Mouse (Mus musculus): Measurements from ENCODE around the gene Ankrd10. TPM values are rescaled to one million over a fixed set of nuclear protein-coding genes. Genes with fewer than 3 reads are reported as not detected.
A peak's percentile ranks its signal among the peaks of the same experiment; 100 is the strongest.
"Not testable (repeated sequence)": the region's sequence is repeated elsewhere in the genome, so short reads cannot be mapped to it uniquely, and the experiment has no call there.

The Ankrd10 gene
- polyA plus RNA-seq (2014; fragmentation: Nextera tagmentation; extraction: Ambion mirVana), result 60.3 and 63.1 TPM in 2 replicates

- H3K4me3 ChIP-seq (ENCODE audit: low read depth, low read length), result peak within 1 kb of the TSS; percentile 94
- peak; percentile 97 for ATAC-seq (replicated peaks; ENCODE audit: insufficient number of reproducible peaks, low FRiP score, low TSS enrichment)
- no peaks in the 10 kb centered on the region for H3K9me3 ChIP-seq (replicated peaks; ENCODE audit: control insufficient read depth, low read length)
- peak within 1 kb of the TSS; percentile 98 for H3K9ac ChIP-seq (ENCODE audit: low read depth, low read length)
- H3K4me1 ChIP-seq (ENCODE audit: control insufficient read depth, insufficient read depth, low read length), result peaks cover 23% of the 10 kb centered on the region
- WGBS (ENCODE audit: insufficient replicate concordance), result under 1% methylated on average over 40 of the region's 40 CpGs
- peak within 1 kb of the TSS; percentile 75 for H3K4me2 ChIP-seq
- H3K27me3 ChIP-seq (ENCODE audit: control insufficient read depth, insufficient read depth, low read length), result no peaks in the 10 kb centered on the region
- H3K36me3 ChIP-seq (ENCODE audit: control insufficient read depth, insufficient read depth, low read length), result peaks cover 12% of the 10 kb centered on the region
- H3K27ac ChIP-seq (ENCODE audit: low read depth, low read length), result peak within 1 kb of the TSS; percentile 99
Measured at GRCm38 (mm10) chr8:11635611-11636081, at the start of gene Ankrd10. Gene Ankrd10 (minus strand): TSS chr8:11635757.

DNA sequence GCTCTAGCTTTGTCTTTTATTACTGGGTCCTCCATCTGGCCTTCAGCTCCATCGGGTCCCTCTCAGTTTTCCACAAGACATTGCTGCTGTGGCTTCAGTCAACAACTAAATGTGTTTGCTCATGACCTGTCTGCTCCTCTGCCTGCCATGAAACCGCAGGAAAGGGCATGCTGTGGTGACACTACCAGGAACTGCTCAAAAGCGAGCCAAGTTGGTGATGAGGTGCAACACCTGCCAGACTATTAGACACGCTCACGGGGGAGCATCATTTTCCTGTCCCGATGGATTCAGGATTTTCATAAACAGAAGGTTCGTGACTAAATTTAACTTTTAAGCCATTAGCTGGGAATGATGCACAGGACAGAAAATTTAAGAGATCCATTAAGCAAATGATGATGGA, 49.0 kb upstream of the Ankrd10 start:
- no peak overlapping the region for H3K27ac ChIP-seq (ENCODE audit: low read depth, low read length)
- no peaks in the 10 kb centered on the region for H3K4me1 ChIP-seq (ENCODE audit: control insufficient read depth, insufficient read depth, low read length)
- WGBS (ENCODE audit: insufficient replicate concordance), result 88% methylated on average over 7 of the region's 7 CpGs
- ATAC-seq (replicated peaks; ENCODE audit: insufficient number of reproducible peaks, low FRiP score, low TSS enrichment), result no peak
- no peaks in the 10 kb centered on the region for H3K27me3 ChIP-seq (ENCODE audit: control insufficient read depth, insufficient read depth, low read length)
- no peak overlapping the region for H3K4me2 ChIP-seq
- H3K9me3 ChIP-seq (replicated peaks; ENCODE audit: control insufficient read depth, low read length), result peaks cover 4% of the 10 kb centered on the region; the same call in 1 of the 2 replicates
- no peak overlapping the region for H3K4me3 ChIP-seq (ENCODE audit: low read depth, low read length)
- H3K36me3 ChIP-seq (ENCODE audit: control insufficient read depth, insufficient read depth, low read length), result no peaks in the 10 kb centered on the region
- no peak overlapping the region for H3K9ac ChIP-seq (ENCODE audit: low read depth, low read length)

GRCm38 (mm10) chr8:11668308-11668707, 32.8 kb upstream of the Ankrd10 start:
- Histone ChIP-seq H3K27ac (ENCODE audit: low read depth, low read length) (no peak overlapping the region), H3K4me3 (ENCODE audit: low read depth, low read length) (no peak overlapping the region), H3K9ac (ENCODE audit: low read depth, low read length) (no peak overlapping the region), H3K36me3 (ENCODE audit: control insufficient read depth, insufficient read depth, low read length) (no peaks in the 10 kb centered on the region), H3K9me3 (replicated peaks; ENCODE audit: control insufficient read depth, low read length) (no peaks in the 10 kb centered on the region), H3K27me3 (ENCODE audit: control insufficient read depth, insufficient read depth, low read length) (no peaks in the 10 kb centered on the region), H3K4me1 (ENCODE audit: control insufficient read depth, insufficient read depth, low read length) (no peaks in the 10 kb centered on the region), H3K4me2 (no peak overlapping the region)
- 69% methylated on average over 2 of the region's 2 CpGs for WGBS (ENCODE audit: insufficient replicate concordance)
- ATAC-seq (replicated peaks; ENCODE audit: insufficient number of reproducible peaks, low FRiP score, low TSS enrichment), result no peak

DNA sequence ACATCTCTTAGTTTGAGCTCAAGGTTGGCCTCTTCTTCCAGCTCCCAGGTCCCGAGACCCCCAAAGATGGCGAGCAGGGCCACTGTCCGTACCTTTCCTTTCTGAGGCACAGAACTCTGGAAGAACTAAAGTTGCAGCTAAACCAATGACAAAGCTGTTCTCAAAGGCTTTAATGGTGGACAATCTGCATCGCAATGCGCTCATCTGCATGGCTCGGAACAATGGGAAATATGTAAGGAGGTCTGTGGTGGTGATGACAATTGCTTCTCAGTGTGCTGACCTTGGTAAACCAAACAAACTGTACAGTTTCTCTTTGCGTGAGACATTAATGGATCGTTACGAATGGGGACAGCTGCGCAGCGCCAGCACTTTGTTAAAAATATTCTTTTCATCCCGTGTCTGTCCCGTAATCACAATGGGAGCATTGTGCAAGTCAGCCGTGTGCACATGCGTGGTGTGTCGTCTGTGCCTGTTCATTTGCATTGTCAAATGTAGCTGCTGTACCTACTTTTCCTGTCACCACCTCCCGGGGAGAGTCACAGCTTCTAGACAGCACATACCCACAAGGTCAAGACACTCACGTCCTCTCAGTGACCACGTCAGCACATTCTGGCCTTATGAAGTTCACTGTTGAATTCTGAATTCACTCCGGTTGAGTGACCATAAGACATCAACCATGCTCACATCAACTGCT, 30.6 kb upstream of the Ankrd10 start:
- not testable (repeated sequence) for H3K4me2 ChIP-seq

DNA sequence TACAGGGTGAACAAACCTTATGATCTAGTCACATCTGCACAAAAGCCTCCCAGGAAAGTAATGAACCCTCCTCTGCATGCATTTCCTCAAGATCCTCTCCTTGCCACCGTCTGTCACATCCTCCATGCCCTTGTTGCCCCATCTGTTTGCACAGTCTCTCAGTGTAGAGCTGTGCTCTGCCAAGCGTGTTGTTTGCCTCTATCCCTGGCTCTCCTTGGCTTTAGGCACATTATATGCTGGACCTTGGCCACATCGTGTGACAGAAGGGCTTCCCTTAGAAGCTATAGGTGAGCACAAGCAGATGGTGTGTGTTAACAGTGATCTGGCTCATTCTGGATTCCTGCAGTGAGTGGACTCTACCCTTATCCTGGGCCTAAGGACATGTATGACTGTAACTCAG, 26.4 kb upstream of the Ankrd10 start:
- Histone ChIP-seq H3K4me3 (ENCODE audit: low read depth, low read length) (no peak overlapping the region), H3K4me2 (no peak overlapping the region), H3K36me3 (ENCODE audit: control insufficient read depth, insufficient read depth, low read length) (no peaks in the 10 kb centered on the region), H3K27ac (ENCODE audit: low read depth, low read length) (no peak overlapping the region), H3K27me3 (ENCODE audit: control insufficient read depth, insufficient read depth, low read length) (no peaks in the 10 kb centered on the region; the same call in 1 of the 2 replicates), H3K4me1 (ENCODE audit: control insufficient read depth, insufficient read depth, low read length) (no peaks in the 10 kb centered on the region), H3K9ac (ENCODE audit: low read depth, low read length) (no peak overlapping the region), H3K9me3 (replicated peaks; ENCODE audit: control insufficient read depth, low read length) (no peaks in the 10 kb centered on the region)
- ATAC-seq (replicated peaks; ENCODE audit: insufficient number of reproducible peaks, low FRiP score, low TSS enrichment), result no peak
- 79% methylated on average over 3 of the region's 3 CpGs for WGBS (ENCODE audit: insufficient replicate concordance)

More for the DNA sequence above, 30.6 kb upstream of the Ankrd10 start:
- H3K27me3 ChIP-seq (ENCODE audit: control insufficient read depth, insufficient read depth, low read length); H3K9ac ChIP-seq (ENCODE audit: low read depth, low read length); H3K36me3 ChIP-seq (ENCODE audit: control insufficient read depth, insufficient read depth, low read length); H3K27ac ChIP-seq (ENCODE audit: low read depth, low read length); ATAC-seq (replicated peaks; ENCODE audit: insufficient number of reproducible peaks, low FRiP score, low TSS enrichment); H3K4me3 ChIP-seq (ENCODE audit: low read depth, low read length); H3K4me1 ChIP-seq (ENCODE audit: control insufficient read depth, insufficient read depth, low read length); H3K9me3 ChIP-seq (replicated peaks; ENCODE audit: control insufficient read depth, low read length): not testable (repeated sequence)
- 77% methylated on average over 20 of the region's 20 CpGs for WGBS (ENCODE audit: insufficient replicate concordance)

DNA sequence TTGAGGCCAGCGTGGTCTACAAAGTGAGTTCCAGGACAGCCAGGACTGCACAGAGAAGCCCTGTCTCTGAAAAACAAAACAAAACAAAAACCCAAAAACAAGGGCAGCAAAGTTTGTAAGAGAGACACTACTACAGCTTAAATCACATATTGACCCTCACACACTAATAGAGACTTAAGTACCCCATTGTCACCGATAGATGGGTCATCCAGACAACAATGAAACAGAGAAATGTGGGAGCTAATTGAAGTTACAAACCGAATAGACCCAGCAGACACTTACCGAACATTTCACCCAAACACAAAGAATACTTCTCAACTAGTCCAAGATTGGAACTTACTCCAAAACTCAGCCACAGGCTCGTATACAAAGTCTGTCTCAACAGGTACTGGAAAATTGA, 14.5 kb upstream of the Ankrd10 start:
- no peak overlapping the region for H3K9ac ChIP-seq (ENCODE audit: low read depth, low read length)
- no peak overlapping the region for H3K4me2 ChIP-seq
- H3K36me3 ChIP-seq (ENCODE audit: control insufficient read depth, insufficient read depth, low read length), result no peaks in the 10 kb centered on the region
- H3K27ac ChIP-seq (ENCODE audit: low read depth, low read length), result no peak overlapping the region
- ATAC-seq (replicated peaks; ENCODE audit: insufficient number of reproducible peaks, low FRiP score, low TSS enrichment), result no peak
- no peaks in the 10 kb centered on the region for H3K4me1 ChIP-seq (ENCODE audit: control insufficient read depth, insufficient read depth, low read length)
- WGBS (ENCODE audit: insufficient replicate concordance), result 81% methylated on average over 5 of the region's 5 CpGs
- H3K27me3 ChIP-seq (ENCODE audit: control insufficient read depth, insufficient read depth, low read length), result no peaks in the 10 kb centered on the region
- no peak overlapping the region for H3K4me3 ChIP-seq (ENCODE audit: low read depth, low read length)
- no peaks in the 10 kb centered on the region for H3K9me3 ChIP-seq (replicated peaks; ENCODE audit: control insufficient read depth, low read length)

DNA sequence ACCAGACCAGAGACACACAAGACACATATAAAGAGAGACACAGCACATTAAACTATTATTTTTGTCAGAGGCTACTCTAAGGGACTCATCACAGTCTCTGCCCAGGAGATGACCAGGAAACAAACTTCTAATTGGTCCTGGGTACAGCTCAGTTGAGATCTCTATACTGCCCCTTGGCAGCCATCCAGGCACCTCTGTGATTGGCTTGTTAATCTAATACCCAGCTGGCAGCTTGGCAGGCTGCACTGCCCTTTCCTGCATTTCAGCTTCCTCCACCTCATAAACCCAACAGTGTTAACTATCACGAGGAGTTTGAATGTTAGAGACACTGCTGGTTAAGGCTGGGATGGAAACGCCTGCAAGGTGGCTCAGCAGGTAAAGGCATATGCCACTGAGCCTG, 7.6 kb upstream of the Ankrd10 start:
- H3K4me1 ChIP-seq (ENCODE audit: control insufficient read depth, insufficient read depth, low read length), result no peaks in the 10 kb centered on the region
- no peaks in the 10 kb centered on the region for H3K36me3 ChIP-seq (ENCODE audit: control insufficient read depth, insufficient read depth, low read length)
- no peaks in the 10 kb centered on the region for H3K27me3 ChIP-seq (ENCODE audit: control insufficient read depth, insufficient read depth, low read length)
- no peak overlapping the region for H3K4me2 ChIP-seq
- H3K9me3 ChIP-seq (replicated peaks; ENCODE audit: control insufficient read depth, low read length), result no peaks in the 10 kb centered on the region
- no peak overlapping the region for H3K27ac ChIP-seq (ENCODE audit: low read depth, low read length)
- WGBS (ENCODE audit: insufficient replicate concordance), result 72% methylated on average over 2 of the region's 2 CpGs
- no peak overlapping the region for H3K9ac ChIP-seq (ENCODE audit: low read depth, low read length)
- no peak overlapping the region for H3K4me3 ChIP-seq (ENCODE audit: low read depth, low read length)
- ATAC-seq (replicated peaks; ENCODE audit: insufficient number of reproducible peaks, low FRiP score, low TSS enrichment), result no peak

DNA sequence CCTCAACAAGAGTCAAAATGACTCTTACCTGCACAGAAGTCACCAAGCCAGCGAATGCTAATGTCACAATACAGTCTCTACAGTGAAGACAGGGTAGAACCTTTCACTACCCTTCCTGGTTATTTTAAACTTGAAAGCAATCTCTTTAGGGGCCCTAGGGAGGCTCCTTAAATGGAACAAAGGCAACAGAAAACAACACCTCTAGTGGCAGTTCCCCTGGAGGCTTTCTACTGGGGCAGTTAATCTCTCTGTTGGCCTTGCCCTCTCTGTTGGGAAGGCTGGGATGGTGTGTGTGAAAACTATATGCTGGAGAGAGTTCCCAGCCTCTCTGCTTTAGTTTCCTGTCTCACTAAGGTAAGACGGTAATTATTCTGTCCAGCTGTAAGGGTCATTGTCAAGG, 5.0 kb upstream of the Ankrd10 start:
- no peaks in the 10 kb centered on the region for H3K4me1 ChIP-seq (ENCODE audit: control insufficient read depth, insufficient read depth, low read length)
- H3K27me3 ChIP-seq (ENCODE audit: control insufficient read depth, insufficient read depth, low read length), result no peaks in the 10 kb centered on the region
- H3K4me2 ChIP-seq, result no peak overlapping the region
- H3K9me3 ChIP-seq (replicated peaks; ENCODE audit: control insufficient read depth, low read length), result no peaks in the 10 kb centered on the region
- H3K36me3 ChIP-seq (ENCODE audit: control insufficient read depth, insufficient read depth, low read length), result no peaks in the 10 kb centered on the region
- no peak overlapping the region for H3K4me3 ChIP-seq (ENCODE audit: low read depth, low read length)
- 43% methylated on average over 2 of the region's 2 CpGs for WGBS (ENCODE audit: insufficient replicate concordance)
- H3K27ac ChIP-seq (ENCODE audit: low read depth, low read length), result no peak overlapping the region
- H3K9ac ChIP-seq (ENCODE audit: low read depth, low read length), result no peak overlapping the region
- ATAC-seq (replicated peaks; ENCODE audit: insufficient number of reproducible peaks, low FRiP score, low TSS enrichment), result no peak

GRCm38 (mm10) chr8:11637531-11637930, 2.0 kb upstream of the Ankrd10 start:
- Histone ChIP-seq H3K4me1 (ENCODE audit: control insufficient read depth, insufficient read depth, low read length) (peaks cover 18% of the 10 kb centered on the region), H3K4me3 (ENCODE audit: low read depth, low read length) (no peak overlapping the region), H3K27me3 (ENCODE audit: control insufficient read depth, insufficient read depth, low read length) (no peaks in the 10 kb centered on the region), H3K4me2 (no peak overlapping the region), H3K27ac (ENCODE audit: low read depth, low read length) (no peak overlapping the region), H3K9me3 (replicated peaks; ENCODE audit: control insufficient read depth, low read length) (no peaks in the 10 kb centered on the region), H3K36me3 (ENCODE audit: control insufficient read depth, insufficient read depth, low read length) (no peaks in the 10 kb centered on the region), H3K9ac (ENCODE audit: low read depth, low read length) (no peak overlapping the region)
- ATAC-seq (replicated peaks; ENCODE audit: insufficient number of reproducible peaks, low FRiP score, low TSS enrichment), result no peak
- WGBS (ENCODE audit: insufficient replicate concordance), result 91% methylated on average over 7 of the region's 7 CpGs
